Mouse (Mus musculus) heart, adult 2 months (tissue): Measurements from ENCODE around the gene Ifi211. TPM values are rescaled to one million over a fixed set of nuclear protein-coding genes. Genes with fewer than 3 reads are reported as not detected.
"Not testable (repeated sequence)": the region's sequence is repeated elsewhere in the genome, so short reads cannot be mapped to it uniquely, and the experiment has no call there.

ENCODE experiments used
- DNase-seq, 2 experiments: peaks; one replicate each; pipeline ENCODE4 v3.0.0; 2021
- H3K27ac ChIP-seq: fragments of 200-600 bp; 2 replicates; pipeline ENCODE4 v1.8.1; 2022
- H3K27me3 ChIP-seq: fragments of 200-500 bp; 2 replicates; pipeline ENCODE4 v1.6.1; 2012; ENCODE audit warnings: mild to moderate bottlenecking, low read length, inconsistent platforms, mixed read lengths; ENCODE audit not compliant: control insufficient read depth, insufficient read depth
- H3K36me3 ChIP-seq: fragments of 200-500 bp; 2 replicates; pipeline ENCODE4 v1.6.1; 2012; ENCODE audit warnings: low read length, inconsistent platforms; ENCODE audit not compliant: control insufficient read depth, insufficient read depth
- H3K4me1 ChIP-seq: fragments of 200-500 bp; 2 replicates; pipeline ENCODE4 v1.6.1; 2011; ENCODE audit warnings: low read length; ENCODE audit not compliant: control insufficient read depth, insufficient read depth
- H3K4me3 ChIP-seq: fragments of 200-600 bp; 2 replicates; pipeline ENCODE4 v1.8.1; 2022
- H3K79me2 ChIP-seq: fragments of 200-500 bp; replicated peaks from 2 replicates; pipeline ENCODE4 v1.6.1; 2012; ENCODE audit warnings: mild to moderate bottlenecking, inconsistent platforms, low read length, moderate library complexity, mixed read lengths; ENCODE audit not compliant: control insufficient read depth, insufficient read depth
- H3K9ac ChIP-seq: fragments of 200-500 bp; 2 replicates; pipeline ENCODE4 v1.6.1; 2012; ENCODE audit warnings: low read depth, mild to moderate bottlenecking, control low read depth, inconsistent platforms, low read length, mixed read lengths
- CTCF ChIP-seq: fragments of 200-600 bp; IDR thresholded peaks from 2 replicates; pipeline ENCODE4 v1.8.1; 2022; ENCODE audit warnings: antibody characterized with exemption, mild to moderate bottlenecking, moderate library complexity
- EP300 ChIP-seq: fragments of 200-500 bp; IDR thresholded peaks from 2 replicates; pipeline ENCODE4 v1.6.1; 2011; ENCODE audit warnings: low read depth, low read length, control low read depth; ENCODE audit not compliant: insufficient read depth
- POLR2A ChIP-seq: fragments of 200-500 bp; IDR thresholded peaks from 2 replicates; pipeline ENCODE4 v1.6.1; 2011; ENCODE audit warnings: mild to moderate bottlenecking, low read depth, low read length, control low read depth; ENCODE audit not compliant: insufficient read depth
- WGBS: fragments of 180-500 bp; shearing (Covaris S2); methylation state at CpG from one replicate; pipeline ENCODE4 v1.1.7; 2018; 5-methylcytosine and 5-hydroxymethylcytosine counted together
- intact Hi-C: fragments of 180-260 bp; cut with DNase I; formaldehyde crosslinking; loops from one replicate; pipeline ENCODE4 v1.15.1; 2025
- long read RNA-seq: library from polyadenylated mRNA; stranded (forward); transcript quantifications from one replicate; pipeline ENCODE4 v2.0.0, GENCODE M21; 2021
- polyA plus RNA-seq: library from polyadenylated mRNA; depleted of rRNA; stranded (reverse); fragments of >200 nt; gene quantifications from 2 replicates; pipeline ENCODE4 v1.2.3, GENCODE M21; 2012; rRNA removed
- total RNA-seq, 2 experiments: library from RNA; stranded (reverse); gene quantifications; 2 replicates each; pipeline ENCODE4 v1.2.3; 2021

The Ifi211 gene
- total RNA-seq (1 to 10 TPM; 2.6 to 3.0 TPM), polyA plus RNA-seq (0.85 and 1.3 TPM in 2 replicates)
- long read RNA-seq, partial matches to known transcripts = 0 of 5 reads
- long read RNA-seq, other reads (novel, unspliced or antisense) = 1 of 5 reads

DNA sequence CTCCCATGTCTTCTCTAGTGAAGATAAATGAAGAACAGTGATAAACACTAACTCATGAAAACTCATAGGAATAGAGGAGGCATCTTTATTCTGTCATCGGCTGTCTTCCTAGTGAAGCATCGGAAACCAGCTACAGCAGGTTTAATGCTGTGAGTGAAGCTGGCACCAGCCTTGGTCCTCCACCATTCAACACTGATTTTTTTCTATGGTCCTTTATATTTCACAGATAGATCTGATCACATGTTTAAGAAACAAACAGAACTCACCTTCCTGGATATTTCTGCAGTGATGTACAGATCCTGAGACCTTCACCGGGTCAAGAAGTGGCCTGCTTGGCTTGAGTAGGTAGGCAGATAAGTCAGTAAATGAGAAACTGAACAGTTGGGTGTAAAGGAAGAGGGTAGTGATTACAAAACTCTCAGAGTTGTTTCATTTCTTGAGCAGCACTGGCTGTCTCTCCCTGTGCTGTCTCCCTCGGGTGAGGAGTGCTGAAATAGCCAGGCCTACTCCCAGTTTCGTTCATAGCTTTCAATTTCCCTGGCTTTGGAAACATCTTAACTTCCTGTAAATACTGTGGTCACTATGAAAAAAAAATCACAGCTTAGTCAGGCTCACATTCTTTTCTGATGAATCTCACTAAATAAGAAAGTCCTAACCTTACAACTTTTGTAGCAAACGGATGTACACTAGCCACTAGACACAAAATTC, at the start of gene Ifi211:
Gene Ifi211 (minus strand): TSS at position 499 of the 708 bp plus-strand sequence.
- H3K27ac ChIP-seq = peak within 1 kb of the TSS; percentile 66
- H3K79me2 ChIP-seq, H3K36me3 ChIP-seq, intact Hi-C loops, H3K4me3 ChIP-seq, H3K4me1 ChIP-seq, H3K9ac ChIP-seq, H3K27me3 ChIP-seq: not testable (repeated sequence)
- 50% methylated on average over 6 of the region's 6 CpGs for WGBS
- peak; percentile 37 to 59 for DNase-seq
- peak; percentile 58; the same call in 1 of the 2 replicates for TF ChIP-seq POLR2A

DNA sequence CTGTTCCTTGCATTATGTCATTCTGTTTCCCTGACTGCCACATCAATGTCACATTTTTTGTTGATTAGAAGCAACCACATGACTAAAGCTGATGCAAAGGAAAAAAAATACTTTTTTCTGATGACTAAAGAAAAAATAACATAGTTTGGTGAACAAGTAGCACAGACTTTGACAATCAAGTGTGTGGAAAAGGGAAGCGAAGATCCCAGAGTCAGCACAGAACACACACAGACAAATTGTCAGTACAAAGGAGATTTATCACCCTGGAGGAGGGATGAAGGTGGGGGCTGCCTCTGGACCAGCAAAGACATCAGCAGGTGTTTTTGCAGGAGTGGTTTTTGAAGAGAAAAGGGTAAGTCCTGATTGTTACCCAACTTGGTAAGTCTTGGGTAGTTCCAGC, 48.6 kb upstream of the Ifi211 start:
- H3K27ac ChIP-seq, H3K4me1 ChIP-seq, H3K4me3 ChIP-seq, intact Hi-C loops, H3K9ac ChIP-seq, H3K27me3 ChIP-seq, H3K79me2 ChIP-seq, H3K36me3 ChIP-seq, DNase-seq: not testable (repeated sequence)
- WGBS = 79% methylated on average over 1 of the region's 1 CpGs

GRCm38 (mm10) chr1:173959998-173960397, 47.2 kb upstream of the Ifi211 start:
- H3K4me1 ChIP-seq, intact Hi-C loops, H3K27me3 ChIP-seq, H3K79me2 ChIP-seq, H3K9ac ChIP-seq, DNase-seq, H3K36me3 ChIP-seq, H3K27ac ChIP-seq, H3K4me3 ChIP-seq: not testable (repeated sequence)
- 66% methylated on average over 3 of the region's 3 CpGs for WGBS

DNA sequence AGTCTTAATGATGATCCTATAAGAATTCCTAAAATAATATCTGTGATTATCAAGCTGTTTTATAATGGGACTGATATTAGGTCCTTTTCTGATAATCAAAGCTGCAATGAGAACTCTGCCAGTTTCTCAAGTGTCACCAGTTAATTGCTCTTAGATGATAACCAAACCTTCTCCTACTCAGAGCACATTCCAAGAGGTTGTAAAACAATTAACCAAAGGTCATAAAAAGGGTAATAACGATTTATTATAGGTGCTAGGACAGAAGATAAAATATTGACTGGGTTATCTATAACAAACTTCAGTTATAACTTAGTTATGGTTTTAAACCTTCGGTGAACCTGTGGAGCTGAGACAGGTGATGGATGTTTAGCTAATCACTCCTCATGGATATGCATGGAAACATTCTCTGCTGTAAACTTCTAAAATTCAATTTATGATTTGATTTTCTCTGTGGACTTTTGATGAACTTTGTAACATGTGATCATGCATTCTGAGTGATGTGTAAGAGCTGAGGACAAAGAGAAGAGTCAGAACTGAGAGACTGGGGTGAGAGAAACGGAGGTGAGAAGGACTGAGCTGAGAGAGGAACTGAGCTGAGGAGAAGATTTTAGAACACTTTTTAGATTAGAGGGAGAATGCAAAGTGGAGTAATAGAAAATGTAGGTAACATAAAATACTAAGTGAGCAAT, 43.1 kb upstream of the Ifi211 start:
- 70% methylated on average over 3 of the region's 3 CpGs for WGBS
- H3K27me3 ChIP-seq, H3K36me3 ChIP-seq, H3K4me1 ChIP-seq, H3K4me3 ChIP-seq, H3K9ac ChIP-seq, H3K27ac ChIP-seq, DNase-seq, H3K79me2 ChIP-seq, intact Hi-C loops: not testable (repeated sequence)

GRCm38 (mm10) chr1:173955071-173955796, 42.4 kb upstream of the Ifi211 start:
- 87% methylated on average over 2 of the region's 2 CpGs for WGBS

GRCm38 (mm10) chr1:173953563-173953962, 40.7 kb upstream of the Ifi211 start:
- Histone ChIP-seq H3K27ac (no peak overlapping the region), H3K4me1 (no peaks in the 10 kb centered on the region), H3K9ac (no peak overlapping the region), H3K79me2 (no peaks in the 10 kb centered on the region), H3K4me3 (no peak overlapping the region), H3K27me3 (no peaks in the 10 kb centered on the region), H3K36me3 (no peaks in the 10 kb centered on the region)
- TF ChIP-seq POLR2A (no peak), EP300 (no peak), CTCF (no peak)
- 77% methylated on average over 1 of the region's 1 CpGs for WGBS
- intact Hi-C loops = no loop called here
- no peak for DNase-seq

More at GRCm38 (mm10) chr1:173955071-173955796, 42.4 kb upstream of the Ifi211 start:
- intact Hi-C loops = no loop called here
- Histone ChIP-seq H3K27ac (no peak overlapping the region), H3K4me1 (no peaks in the 10 kb centered on the region), H3K9ac (no peak overlapping the region), H3K27me3 (no peaks in the 10 kb centered on the region), H3K79me2 (no peaks in the 10 kb centered on the region), H3K36me3 (no peaks in the 10 kb centered on the region), H3K4me3 (no peak overlapping the region)
- no peak for DNase-seq
- TF ChIP-seq EP300 (no peak), CTCF (no peak), POLR2A (no peak)

GRCm38 (mm10) chr1:173949044-173949443, 36.2 kb upstream of the Ifi211 start:
- H3K27ac ChIP-seq, H3K4me1 ChIP-seq, intact Hi-C loops, H3K9ac ChIP-seq, H3K36me3 ChIP-seq, H3K4me3 ChIP-seq, H3K79me2 ChIP-seq, H3K27me3 ChIP-seq, DNase-seq: not testable (repeated sequence)
- WGBS = 59% methylated on average over 2 of the region's 2 CpGs

- H3K27ac ChIP-seq = peak overlapping the region; percentile 84
- peak overlapping the region; percentile 10; the same call in 1 of the 2 replicates for H3K4me3 ChIP-seq
Observed at GRCm38 (mm10) chr1:173942780-173943066, 29.9 kb upstream of the Ifi211 start.

More at GRCm38 (mm10) chr1:173942780-173943066, 29.9 kb upstream of the Ifi211 start:
- intact Hi-C loops, H3K4me1 ChIP-seq, H3K79me2 ChIP-seq, H3K27me3 ChIP-seq, H3K36me3 ChIP-seq: not testable (repeated sequence)
- peak overlapping the region; percentile 63 for H3K9ac ChIP-seq
- DNase-seq = peak in 1 of 2 experiments; percentile 34
